Mouse (Mus musculus) layer of hippocampus, adult 8-10 months (tissue): ENCODE results near the gene Mad1l1. TPM values are rescaled to one million over a fixed set of nuclear protein-coding genes. Genes with fewer than 3 reads are reported as not detected.

Source experiments
- DNase-seq, 2 experiments: peaks; one replicate each; pipeline ENCODE4 v3.0.0; 2022; ENCODE audit warnings: low spot score in 2 of 2
- total RNA-seq, 4 experiments: library from RNA; stranded (reverse); gene quantifications; 2 replicates each; pipeline ENCODE4 v1.2.4; 2022

Mad1l1 gene
- total RNA-seq, 4 experiments from 2014 or later = 15.3 to 19.9 (median 17.2) TPM

- DNase-seq = no peak
These were observed 357.0 kb downstream of the Mad1l1 start for GRCm38 (mm10) chr5:139964391-139964790.

GRCm38 (mm10) chr5:139959741-139960140 lies 361.6 kb downstream of the Mad1l1 start:
- DNase-seq = no peak

Other genes with a start within 250 kb of the Mad1l1 start
- 1 to 10 TPM; 5.0 to 6.3 (median 5.2) TPM for gene Nudt1, start 104 bp upstream of the Mad1l1 start, total RNA-seq
- 1 to 10 TPM; 7.8 to 9.7 (median 9.1) TPM for gene Mrm2, start 10.3 kb upstream of the Mad1l1 start, total RNA-seq
- gene Snx8, start 67.7 kb upstream of the Mad1l1 start, total RNA-seq = 10 to 100 TPM in 3 of 4 experiments, 1 to 10 TPM in 1; 9.1 to 15.8 (median 12.7) TPM
- gene Eif3b, start 97.8 kb upstream of the Mad1l1 start, total RNA-seq = 10 to 100 TPM; 84.4 to 88.2 (median 87.0) TPM
- gene Gm4869, start 124.1 kb upstream of the Mad1l1 start, total RNA-seq = not detected
- 10 to 100 TPM; 14.3 to 24.0 (median 18.8) TPM for gene Chst12, start 184.0 kb upstream of the Mad1l1 start, total RNA-seq
- gene Grifin, start 243.5 kb upstream of the Mad1l1 start, total RNA-seq = under 1 TPM in 2 of 4 experiments, not detected in 2; 0.67 to 0.80 TPM